In the genomic region with DNA sequence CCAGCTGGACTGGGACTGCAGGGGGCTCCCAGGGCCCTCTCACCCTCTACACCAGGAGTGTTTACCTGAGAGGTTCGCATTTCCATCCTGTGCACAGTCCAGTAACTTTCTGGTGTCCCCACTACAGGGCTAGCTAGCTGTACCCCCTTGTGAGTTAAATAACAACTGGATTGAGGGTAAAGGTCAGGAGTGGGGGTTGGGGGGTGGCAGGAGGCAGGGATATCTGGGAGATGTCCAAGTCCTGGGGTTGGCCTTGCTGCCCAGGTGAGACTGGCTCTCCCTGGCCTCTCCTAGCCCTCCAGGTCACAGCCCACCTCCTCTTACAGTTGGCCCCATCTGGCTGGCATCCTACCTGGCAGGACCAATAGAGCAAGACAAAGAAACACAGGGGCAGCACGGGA, we compare ENCODE assay signal across 9 mouse cellular contexts. TPM values are rescaled to one million over a fixed set of nuclear protein-coding genes. Genes with fewer than 3 reads are reported as not detected.
DNase-seq lines count a peak whose midpoint lies in the region; ATAC-seq and TF ChIP-seq lines count a peak whose summit lies in the region.
"Had no signal": no experiment of that assay in that cellular context is flagged by ENCODE, and none has a peak within 500 bp of the region (broad histone marks: within the 10 kb centered on the region; RNA-seq: fewer than 3 reads in every experiment).

Gene Fpgs (minus strand): TSS at position 125 of the 401 bp plus-strand sequence.

- WGBS in forebrain, embryonic 15.5 days = 81% methylated on average over 2 of the region's 2 CpGs

- TF ChIP-seq CTCF in CH12.LX (conservative IDR thresholded peaks at IDR 0.05 in 1 of 2, IDR thresholded peaks at IDR 0.05 in 1 of 2; ENCODE audit: low read depth in 2 of 2, low read length in 2 of 2) = no peak

- in situ Hi-C loops in CH12.LX (cut with MboI; ENCODE audit: low pct_ligation_motif_present, low pct_unique_long_range_greater_than_20kb, low sequenced_read_pairs) = no loop called here

- no peak within 1 kb of the TSS for H3K27ac ChIP-seq in CH12.LX (ENCODE audit: insufficient read depth, low read depth)
- no peak within 1 kb of the TSS for H3K27ac ChIP-seq in forebrain, embryonic 15.5 days (replicated peaks)
- H3K27ac ChIP-seq: macrophage had no signal

- no peak within 1 kb of the TSS for H3K9ac ChIP-seq in CH12.LX (ENCODE audit: insufficient read depth, low read depth)
- H3K9ac ChIP-seq in forebrain, embryonic 15.5 days (replicated peaks) = no peak within 1 kb of the TSS

- no peak within 1 kb of the TSS for H3ac ChIP-seq in myocyte (ENCODE audit: control insufficient read depth, insufficient read length)

- H3K4me2 ChIP-seq in CH12.LX (ENCODE audit: insufficient read depth, low read depth, poor library complexity, severe bottlenecking) = no peak within 1 kb of the TSS
- H3K4me2 ChIP-seq in forebrain, embryonic 15.5 days (replicated peaks) = no peak within 1 kb of the TSS
- no peak within 1 kb of the TSS for H3K4me2 ChIP-seq in myocyte (ENCODE audit: low read depth)

- no peak for TF ChIP-seq EP300 in CH12.LX (IDR thresholded peaks at IDR 0.05; ENCODE audit: low read length)

- H3K36me3 ChIP-seq in CH12.LX (replicated peaks in 1 of 2; ENCODE audit: control insufficient read depth in 1 of 2, insufficient read depth in 1 of 2, low read length in 1 of 2) (peaks cover 60 to 83% of the 10 kb centered on the region in 2 experiments), myocyte (ENCODE audit: control insufficient read depth, insufficient read depth) (peaks cover 35% of the 10 kb centered on the region)
- H3K36me3 ChIP-seq in forebrain, embryonic 15.5 days = peaks cover 57% of the 10 kb centered on the region

- TF ChIP-seq RAD21 in CH12.LX (IDR thresholded peaks at IDR 0.05; ENCODE audit: low read depth, low read length) = no peak

- H3K79me2 ChIP-seq in CH12.LX (replicated peaks; ENCODE audit: control insufficient read depth, extremely low read depth, insufficient read depth, poor library complexity, severe bottlenecking) (peaks cover 18% of the 10 kb centered on the region), myocyte (ENCODE audit: control insufficient read depth, insufficient read depth) (peaks cover 15% of the 10 kb centered on the region)

- no peak within 1 kb of the TSS for H3K4me3 ChIP-seq in CH12.LX (replicated peaks in 1 of 3; ENCODE audit: low read depth in 2 of 3, low read length in 2 of 3, poor library complexity in 1 of 3)
- H3K4me3 ChIP-seq in forebrain, embryonic 15.5 days = no peak within 1 kb of the TSS
- no peak within 1 kb of the TSS for H3K4me3 ChIP-seq in myocyte

- ATAC-seq in forebrain, embryonic 15.5 days (replicated peaks) = no peak

- TF ChIP-seq POLR2A in CH12.LX (IDR thresholded peaks at IDR 0.05; ENCODE audit: low read depth, low read length) (no peak), myocyte (IDR thresholded peaks at IDR 0.05; ENCODE audit: insufficient read length, low read depth) (no peak)

- H3K9me3 ChIP-seq in CH12.LX (replicated peaks; ENCODE audit: low read length) = no peaks in the 10 kb centered on the region
- H3K9me3 ChIP-seq in forebrain, embryonic 15.5 days = no peaks in the 10 kb centered on the region

- dilution Hi-C loops in CH12.LX (cut with MboI; ENCODE audit: extremely low pct_ligation_motif_present, extremely low pct_unique_long_range_greater_than_20kb, low sequenced_read_pairs) = no loop called here

- H3K27me3 ChIP-seq in CH12.LX (replicated peaks) (no peaks in the 10 kb centered on the region), myocyte (ENCODE audit: control insufficient read depth, insufficient read depth, insufficient read length) (no peaks in the 10 kb centered on the region)
- H3K27me3 ChIP-seq in forebrain, embryonic 15.5 days = no peaks in the 10 kb centered on the region

- intact Hi-C loops in left cerebral cortex, postnatal 36 days (cut with DNase I) = no loop called here

- no peak for DNase-seq in frontal cortex, adult 2 months (ENCODE audit: extremely low spot score in 1 of 2, low spot score in 1 of 2)
- no peak for DNase-seq in frontal cortex, postnatal 14 days (ENCODE audit: low spot score in 2 of 2)
- no peak for DNase-seq in CH12.LX (ENCODE audit: extremely low read depth)
- peak; percentile 90 for DNase-seq in kidney, postnatal 14 days
- DNase-seq in left cerebral cortex, postnatal 36 days (ENCODE audit: low spot score in 2 of 2) = no peak
- no peak for DNase-seq in thymus, postnatal 25 days

- peaks cover 0 to 4% of the 10 kb centered on the region in 2 experiments; a peak in 2 of 4 replicates for H3K4me1 ChIP-seq in CH12.LX (ENCODE audit: control insufficient read depth in 1 of 2, insufficient read depth in 2 of 2)
- no peaks in the 10 kb centered on the region for H3K4me1 ChIP-seq in forebrain, embryonic 15.5 days

TF ChIP-seq in CH12.LX, 34 proteins besides CTCF, POLR2A, EP300 and RAD21:
- TF ChIP-seq ZKSCAN1 (IDR thresholded peaks at IDR 0.05; ENCODE audit: borderline replicate concordance, low read depth, low read length) (no peak), USF1 (IDR thresholded peaks at IDR 0.05; ENCODE audit: low read depth, low read length) (no peak), SIN3A (IDR thresholded peaks at IDR 0.05; ENCODE audit: low read length) (no peak), KAT2A (IDR thresholded peaks at IDR 0.05; ENCODE audit: insufficient replicate concordance, low read length) (no peak), BHLHE40 (IDR thresholded peaks at IDR 0.05; ENCODE audit: low read depth, low read length) (no peak), MAX (IDR thresholded peaks at IDR 0.05; ENCODE audit: low read length) (no peak), E2F4 (IDR thresholded peaks at IDR 0.05; ENCODE audit: insufficient replicate concordance, low read depth, low read length) (no peak), ZMIZ1 (IDR thresholded peaks at IDR 0.05; ENCODE audit: low read depth, low read length) (no peak), GABPA (IDR thresholded peaks at IDR 0.05; ENCODE audit: insufficient replicate concordance, low read depth, low read length) (no peak), TCF12 (IDR thresholded peaks at IDR 0.05; ENCODE audit: low read depth, low read length) (no peak), TBP (conservative IDR thresholded peaks at IDR 0.05; ENCODE audit: low read depth, low read length) (no peak), JUND (conservative IDR thresholded peaks at IDR 0.05; ENCODE audit: low read depth, low read length) (no peak), ELF1 (IDR thresholded peaks at IDR 0.05; ENCODE audit: low read depth, low read length) (no peak), ZNF384 (IDR thresholded peaks at IDR 0.05; ENCODE audit: low read depth, low read length) (no peak), MEF2A (IDR thresholded peaks at IDR 0.05; ENCODE audit: borderline replicate concordance, low read depth, low read length) (no peak), JUN (IDR thresholded peaks at IDR 0.05; ENCODE audit: insufficient read depth, low read depth, low read length) (no peak), MXI1 (IDR thresholded peaks at IDR 0.05; ENCODE audit: low read depth, low read length) (no peak)

TF ChIP-seq in myocyte, 11 proteins besides CTCF, POLR2A, EP300 and RAD21:
- TF ChIP-seq REST (IDR thresholded peaks at IDR 0.05; ENCODE audit: insufficient read depth, insufficient read length) (no peak), POLR2AphosphoS2 (IDR thresholded peaks at IDR 0.05; ENCODE audit: insufficient read length, low read depth) (no peak), TCF12 (IDR thresholded peaks at IDR 0.05; ENCODE audit: insufficient read depth, poor library complexity, severe bottlenecking) (no peak), MYOD1 (IDR thresholded peaks at IDR 0.05; ENCODE audit: control insufficient read depth in 1 of 3, insufficient read length in 2 of 3, low read depth in 2 of 3) (no peak), SRF (IDR thresholded peaks at IDR 0.05; ENCODE audit: control insufficient read depth, insufficient read length, low read depth) (no peak), E2F4 (IDR thresholded peaks at IDR 0.05; ENCODE audit: insufficient read depth) (no peak), USF1 (IDR thresholded peaks at IDR 0.05; ENCODE audit: low read depth) (no peak), MAX (IDR thresholded peaks at IDR 0.05; ENCODE audit: low read depth) (no peak), CEBPB (IDR thresholded peaks at IDR 0.05; ENCODE audit: insufficient read depth, poor library complexity, severe bottlenecking) (no peak), TCF3 (IDR thresholded peaks at IDR 0.05; ENCODE audit: insufficient read length, low read depth) (no peak), MYOG (IDR thresholded peaks at IDR 0.05; ENCODE audit: control insufficient read depth in 1 of 3, insufficient read depth in 1 of 3, insufficient read length in 2 of 3, low read depth in 2 of 3) (no peak)

RNA-seq across cellular contexts. Expression of gene Fpgs, which starts in this region (rescaled TPM):
- polyA plus RNA-seq in frontal cortex, adult 2 months (2012; rRNA removed) = 16.8 and 24.8 TPM in 2 replicates
- total RNA-seq in CH12.LX (2012; rRNA removed) (31.8 and 34.1 TPM in 2 replicates), CH12.LX (2014; rRNA removed) (37.9 and 41.8 TPM in 2 replicates)
- polyA plus RNA-seq in CH12.LX (2012; ENCODE audit: insufficient read length, low read depth) (52.4 and 59.2 TPM in 2 replicates), myocyte (2012; fragmentation: generic; extraction: Trizol) (20.7 TPM)
- polyA plus RNA-seq in forebrain, embryonic 15.5 days (2015; fragmentation: Nextera tagmentation; extraction: Ambion mirVana) = 19.9 and 21.2 TPM in 2 replicates
- total RNA-seq in left cerebral cortex, postnatal 36 days (2021) = 10 to 100 TPM in 1 of 2 experiments, 1 to 10 TPM in 1; 6.0 to 10.5 TPM
